Mouse (Mus musculus) forebrain, postnatal 0 days (tissue): Measurements from ENCODE around the gene Tstd3. TPM values are rescaled to one million over a fixed set of nuclear protein-coding genes. Genes with fewer than 3 reads are reported as not detected.

Experiments used
- ATAC-seq: fragments of 200-750 bp; cut with Nextera tagmentation; 2 replicates; pipeline ENCODE4 v1.8.0; 2017; ENCODE audit warnings: mild to moderate bottlenecking, moderate library complexity
- DNase-seq: peaks from one replicate; pipeline ENCODE4 v3.0.0-alpha.2; 2015
- H3K27ac ChIP-seq: fragments of 300-500 bp; sonication (generic); 2 replicates; pipeline ENCODE4 v1.5.1; 2014; ENCODE audit warnings: low read depth, mild to moderate bottlenecking, antibody characterized with exemption, low read length, moderate library complexity, mixed read lengths
- H3K27me3 ChIP-seq: fragments of 300-500 bp; sonication (generic); 2 replicates; pipeline ENCODE4 v1.6.1; 2014; ENCODE audit warnings: mild to moderate bottlenecking, low read length, mixed read lengths; ENCODE audit not compliant: insufficient read depth
- H3K36me3 ChIP-seq: fragments of 300-500 bp; sonication (generic); 2 replicates; pipeline ENCODE4 v1.6.1; 2014; ENCODE audit warnings: mild to moderate bottlenecking, moderate library complexity; ENCODE audit not compliant: insufficient read depth
- H3K4me1 ChIP-seq: fragments of 300-500 bp; sonication (generic); 2 replicates; pipeline ENCODE4 v1.6.1; 2014; ENCODE audit warnings: antibody characterized with exemption; ENCODE audit not compliant: insufficient read depth
- H3K4me2 ChIP-seq: fragments of 300-500 bp; sonication (generic); 2 replicates; pipeline ENCODE4 v1.6.1; 2014; ENCODE audit warnings: low read depth, mild to moderate bottlenecking, moderate library complexity
- H3K4me3 ChIP-seq: fragments of 300-500 bp; sonication (generic); 2 replicates; pipeline ENCODE4 v1.5.1; 2014; ENCODE audit warnings: low read depth, low read length, mixed read lengths
- H3K9ac ChIP-seq: fragments of 300-500 bp; sonication (generic); 2 replicates; pipeline ENCODE4 v1.6.1; 2014; ENCODE audit warnings: mild to moderate bottlenecking
- H3K9me3 ChIP-seq: fragments of 300-500 bp; sonication (generic); 2 replicates; pipeline ENCODE4 v1.6.1; 2016; ENCODE audit warnings: low read length
- CTCF ChIP-seq: sonication (generic); IDR thresholded peaks from 2 replicates; pipeline ENCODE4 v1.5.1; 2016; ENCODE audit warnings: antibody characterized with exemption, control low read depth, low read depth
- WGBS: fragments of 180-500 bp; shearing (Covaris S2); extraction: QIAGEN DNeasy Blood & Tissue Kit; methylation state at CpG from one replicate; pipeline ENCODE4 v1.1.7; 2014; 5-methylcytosine and 5-hydroxymethylcytosine counted together
- polyA plus RNA-seq: library from polyadenylated mRNA; unstranded; fragments of >200 nt; fragmentation: Nextera tagmentation; extraction: Ambion mirVana; gene quantifications from 2 replicates; pipeline ENCODE4 v1.2.1, GENCODE M21; 2015
- total RNA-seq: library from RNA; depleted of rRNA; stranded (reverse); fragments of >200 nt; gene quantifications from 2 replicates; pipeline ENCODE4 v1.2.3, GENCODE M21; 2014

Gene Tstd3
- total and polyA plus RNA-seq, 2 experiments from 2014 or later = 15.9 to 16.6 TPM

GRCm38 (mm10) chr4:21789836-21790235 is 22.8 kb upstream of the Tstd3 start:
- H3K9me3 ChIP-seq = no peaks in the 10 kb centered on the region
- peaks cover 31% of the 10 kb centered on the region for H3K36me3 ChIP-seq
- ATAC-seq (no peak), DNase-seq (no peak)
- H3K4me1 ChIP-seq = no peaks in the 10 kb centered on the region
- 85% methylated on average over 4 of the region's 4 CpGs for WGBS
- H3K4me3 ChIP-seq = no peak overlapping the region
- TF ChIP-seq CTCF = no peak
- no peak overlapping the region for H3K9ac ChIP-seq
- H3K27ac ChIP-seq = no peak overlapping the region
- H3K27me3 ChIP-seq = no peaks in the 10 kb centered on the region
- no peak overlapping the region for H3K4me2 ChIP-seq

GRCm38 (mm10) chr4:21788903-21789302 is 21.9 kb upstream of the Tstd3 start:
- no peak overlapping the region for H3K4me2 ChIP-seq
- no peak overlapping the region for H3K4me3 ChIP-seq
- H3K9ac ChIP-seq = no peak overlapping the region
- no peak for DNase-seq
- H3K27me3 ChIP-seq = no peaks in the 10 kb centered on the region
- no peaks in the 10 kb centered on the region for H3K9me3 ChIP-seq
- H3K4me1 ChIP-seq = no peaks in the 10 kb centered on the region
- no peak for ATAC-seq
- TF ChIP-seq CTCF = no peak
- 85% methylated on average over 6 of the region's 6 CpGs for WGBS
- H3K36me3 ChIP-seq = peaks cover 39% of the 10 kb centered on the region
- no peak overlapping the region for H3K27ac ChIP-seq

GRCm38 (mm10) chr4:21786268-21786667 is 19.3 kb upstream of the Tstd3 start:
- no peak overlapping the region for H3K4me3 ChIP-seq
- no peak overlapping the region for H3K4me2 ChIP-seq
- DNase-seq (no peak), ATAC-seq (no peak)
- no peaks in the 10 kb centered on the region for H3K27me3 ChIP-seq
- no peak overlapping the region for H3K9ac ChIP-seq
- no peaks in the 10 kb centered on the region for H3K4me1 ChIP-seq
- no peaks in the 10 kb centered on the region for H3K9me3 ChIP-seq
- peaks cover 58% of the 10 kb centered on the region for H3K36me3 ChIP-seq
- H3K27ac ChIP-seq = no peak overlapping the region
- no peak for TF ChIP-seq CTCF
- WGBS = 93% methylated on average over 12 of the region's 12 CpGs

- Histone ChIP-seq H3K4me3 (no peak overlapping the region), H3K9me3 (no peaks in the 10 kb centered on the region), H3K36me3 (peaks cover 42% of the 10 kb centered on the region), H3K27ac (no peak overlapping the region), H3K27me3 (no peaks in the 10 kb centered on the region), H3K4me2 (no peak overlapping the region), H3K9ac (no peak overlapping the region), H3K4me1 (peaks cover 5% of the 10 kb centered on the region)
- ATAC-seq (no peak), DNase-seq (no peak)
- WGBS = 96% methylated on average over 12 of the region's 12 CpGs
- no peak for TF ChIP-seq CTCF
Measured at GRCm38 (mm10) chr4:21780816-21781726, 14.1 kb upstream of the Tstd3 start.

- Histone ChIP-seq H3K4me3 (peak overlapping the region; percentile 71), H3K27me3 (no peaks in the 10 kb centered on the region), H3K9me3 (no peaks in the 10 kb centered on the region), H3K27ac (no peak overlapping the region), H3K36me3 (0 out of 2 replicates have a peak, but pooled peaks cover 7% of the 10 kb centered on the region), H3K9ac (peak overlapping the region; percentile 85), H3K4me2 (peak overlapping the region; percentile 52), H3K4me1 (peaks cover 5% of the 10 kb centered on the region)
- TF ChIP-seq CTCF = no peak
- WGBS = 5% methylated on average over 9 of the region's 9 CpGs
- DNase-seq (no peak), ATAC-seq (no peak)
Measured at GRCm38 (mm10) chr4:21776946-21777265, 9.9 kb upstream of the Tstd3 start.

- peak; percentile 98 for ATAC-seq
- Histone ChIP-seq H3K27ac (0 out of 2 replicates have a peak overlapping the region, but pooled peaks have one; percentile 47), H3K4me3 (peak overlapping the region; percentile 71), H3K27me3 (no peaks in the 10 kb centered on the region), H3K36me3 (0 out of 2 replicates have a peak, but pooled peaks cover 1% of the 10 kb centered on the region), H3K4me1 (peaks cover 5% of the 10 kb centered on the region), H3K9ac (peak overlapping the region; percentile 85), H3K9me3 (no peaks in the 10 kb centered on the region), H3K4me2 (peak overlapping the region; percentile 52)
- 3% methylated on average over 46 of the region's 46 CpGs for WGBS
- DNase-seq = peak; percentile 94
- TF ChIP-seq CTCF = no peak
Measured at GRCm38 (mm10) chr4:21776091-21776945, 9.3 kb upstream of the Tstd3 start.
